Mouse (Mus musculus) intestine, embryonic 15.5 days (tissue): Measurements from ENCODE around the gene Ensa. TPM values are rescaled to one million over a fixed set of nuclear protein-coding genes. Genes with fewer than 3 reads are reported as not detected.
"Not testable (repeated sequence)": the region's sequence is repeated elsewhere in the genome, so short reads cannot be mapped to it uniquely, and the experiment has no call there.

Experiments used
- ATAC-seq: fragments of 200-750 bp; cut with Nextera tagmentation; 2 replicates; pipeline ENCODE4 v1.8.0; 2017; ENCODE audit warnings: moderate TSS enrichment, moderate library complexity
- H3K27ac ChIP-seq: fragments of 300-500 bp; sonication (generic); 2 replicates; pipeline ENCODE4 v1.5.1; 2015; ENCODE audit warnings: mild to moderate bottlenecking, inconsistent platforms
- H3K27me3 ChIP-seq: fragments of 300-500 bp; sonication (generic); replicated peaks from 2 replicates; pipeline ENCODE4 v1.6.1; 2015; ENCODE audit warnings: inconsistent platforms
- H3K36me3 ChIP-seq: fragments of 300-500 bp; sonication (generic); 2 replicates; pipeline ENCODE4 v1.6.1; 2015; ENCODE audit warnings: inconsistent platforms
- H3K4me1 ChIP-seq: fragments of 300-500 bp; sonication (generic); replicated peaks from 2 replicates; pipeline ENCODE4 v1.6.1; 2015; ENCODE audit warnings: inconsistent platforms
- H3K4me2 ChIP-seq: fragments of 300-500 bp; sonication (generic); replicated peaks from 2 replicates; pipeline ENCODE4 v1.6.1; 2015; ENCODE audit warnings: mild to moderate bottlenecking, inconsistent platforms
- H3K4me3 ChIP-seq: fragments of 300-500 bp; sonication (generic); replicated peaks from 2 replicates; pipeline ENCODE4 v1.5.1; 2015; ENCODE audit warnings: inconsistent platforms
- H3K9ac ChIP-seq: fragments of 300-500 bp; sonication (generic); 2 replicates; pipeline ENCODE4 v1.6.1; 2015; ENCODE audit warnings: inconsistent platforms
- H3K9me3 ChIP-seq: fragments of 300-500 bp; sonication (generic); 2 replicates; pipeline ENCODE4 v1.6.1; 2016; ENCODE audit warnings: inconsistent platforms
- WGBS: fragments of 180-500 bp; shearing (Covaris S2); methylation state at CpG from one replicate; pipeline ENCODE4 v1.1.7; 2015; 5-methylcytosine and 5-hydroxymethylcytosine counted together
- polyA plus RNA-seq: library from polyadenylated mRNA; unstranded; fragments of >200 nt; fragmentation: Nextera tagmentation; extraction: Ambion mirVana; gene quantifications from 2 replicates; pipeline ENCODE4 v1.2.1, GENCODE M21; 2015

Gene Ensa
- polyA plus RNA-seq, 1 experiment from 2014 or later, result 65.1 TPM

- Histone ChIP-seq H3K4me3 (peak overlapping the region; percentile 23; the same call in 1 of the 2 replicates), H3K27ac (peak overlapping the region; percentile 75), H3K36me3 (peaks cover 19% of the 10 kb centered on the region), H3K9ac (peak overlapping the region; percentile 49; the same call in 1 of the 2 replicates), H3K4me2 (peak overlapping the region; percentile 58)
- not testable (repeated sequence) for H3K4me1 ChIP-seq, ATAC-seq, H3K9me3 ChIP-seq, H3K27me3 ChIP-seq
- 70% methylated on average over 5 of the region's 5 CpGs for WGBS
Observed at GRCm38 (mm10) chr3:95623991-95624515, 740 bp upstream of the Ensa start.

DNA sequence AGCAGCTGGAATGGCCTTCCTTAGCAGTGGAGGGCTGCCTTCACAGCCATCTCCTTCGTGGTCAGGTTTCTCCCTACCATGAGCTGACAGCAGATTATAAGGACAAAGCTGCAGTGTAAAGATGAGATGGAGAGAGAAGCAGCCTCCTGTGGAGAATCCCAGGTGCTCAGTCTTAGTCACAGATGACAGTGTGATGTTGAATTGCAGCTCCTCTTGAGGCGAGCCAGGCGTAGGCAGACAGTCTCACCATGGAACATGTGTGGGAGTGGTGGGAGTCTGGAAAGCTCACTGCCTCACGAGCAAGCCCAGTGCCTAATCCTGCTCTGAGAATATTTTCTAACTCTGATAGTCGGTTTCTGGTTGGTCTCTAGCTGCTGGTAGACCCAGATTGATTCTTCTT, 3.0 kb downstream of the Ensa start:
- H3K4me2 ChIP-seq, result no peak overlapping the region
- H3K27me3 ChIP-seq, result no peaks in the 10 kb centered on the region
- H3K9ac ChIP-seq, result no peak overlapping the region
- ATAC-seq, result no peak
- WGBS, result 86% methylated on average over 5 of the region's 5 CpGs
- H3K27ac ChIP-seq, result no peak overlapping the region
- peaks cover 25% of the 10 kb centered on the region for H3K36me3 ChIP-seq
- no peak overlapping the region for H3K4me3 ChIP-seq
- no peaks in the 10 kb centered on the region for H3K9me3 ChIP-seq
- 0 out of 2 replicates have a peak, but pooled peaks cover 7% of the 10 kb centered on the region for H3K4me1 ChIP-seq

DNA sequence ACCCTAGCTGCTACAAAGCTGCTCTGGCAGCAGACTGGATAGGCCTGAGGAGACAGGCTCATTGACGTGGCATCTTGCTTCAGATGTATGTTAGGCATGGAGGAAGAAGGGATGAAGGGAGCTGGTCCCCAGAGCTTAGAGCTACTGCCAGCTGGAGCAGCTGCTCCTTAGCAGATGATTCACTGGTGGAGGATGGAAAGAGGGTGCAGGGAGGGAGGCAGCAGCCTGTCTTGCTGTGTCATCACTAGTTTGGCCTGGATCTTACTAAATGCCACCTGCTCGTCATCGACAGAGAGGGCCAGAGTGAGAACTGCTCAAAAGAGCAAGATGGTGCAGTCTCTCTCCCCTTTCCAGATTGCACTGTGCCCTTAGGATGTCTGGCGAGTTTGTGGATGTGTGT, 5.0 kb downstream of the Ensa start:
- Histone ChIP-seq H3K9ac (no peak overlapping the region), H3K9me3 (no peaks in the 10 kb centered on the region), H3K4me3 (no peak overlapping the region), H3K27me3 (no peaks in the 10 kb centered on the region), H3K4me2 (no peak overlapping the region), H3K36me3 (peaks cover 29% of the 10 kb centered on the region), H3K4me1 (0 out of 2 replicates have a peak, but pooled peaks cover 7% of the 10 kb centered on the region), H3K27ac (no peak overlapping the region)
- WGBS, result 75% methylated on average over 4 of the region's 4 CpGs
- ATAC-seq, result no peak

GRCm38 (mm10) chr3:95630856-95631255, 6.1 kb downstream of the Ensa start:
- Histone ChIP-seq H3K27me3 (no peaks in the 10 kb centered on the region), H3K36me3 (peaks cover 29% of the 10 kb centered on the region), H3K27ac (no peak overlapping the region), H3K4me2 (no peak overlapping the region), H3K4me1 (0 out of 2 replicates have a peak, but pooled peaks cover 5% of the 10 kb centered on the region), H3K4me3 (no peak overlapping the region), H3K9me3 (no peaks in the 10 kb centered on the region), H3K9ac (no peak overlapping the region)
- no peak for ATAC-seq
- WGBS, result 77% methylated on average over 3 of the region's 3 CpGs

DNA sequence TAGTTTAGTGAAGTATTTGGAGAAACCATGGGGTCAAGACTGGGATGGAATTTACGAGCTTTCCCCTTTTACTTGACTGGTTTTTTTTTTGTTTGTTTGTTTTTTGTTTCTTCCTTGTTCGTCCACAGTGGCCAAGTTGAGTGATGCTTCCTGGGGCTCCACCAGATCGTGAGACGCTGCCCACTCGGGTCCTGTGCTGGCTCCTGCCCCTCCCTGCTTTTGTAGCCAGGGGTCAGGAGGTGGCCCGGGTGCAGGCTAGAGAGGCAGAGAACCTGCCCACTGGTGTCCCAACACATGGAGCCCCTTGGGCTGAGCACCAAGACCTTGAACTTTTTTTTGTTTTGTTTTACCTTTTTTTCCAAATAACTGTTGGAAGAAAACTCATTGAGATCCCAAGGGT, 6.5 kb downstream of the Ensa start:
- Histone ChIP-seq H3K36me3 (peaks cover 29% of the 10 kb centered on the region), H3K4me3 (no peak overlapping the region), H3K27ac (no peak overlapping the region), H3K4me2 (no peak overlapping the region), H3K9ac (no peak overlapping the region), H3K9me3 (no peaks in the 10 kb centered on the region), H3K4me1 (peaks cover under 1% of the 10 kb centered on the region; the same call in 1 of the 2 replicates), H3K27me3 (no peaks in the 10 kb centered on the region)
- no peak for ATAC-seq
- 58% methylated on average over 6 of the region's 6 CpGs for WGBS

GRCm38 (mm10) chr3:95632648-95633588, 8.1 kb downstream of the Ensa start:
- Histone ChIP-seq H3K4me2 (no peak overlapping the region), H3K9ac (no peak overlapping the region), H3K36me3 (peaks cover 20% of the 10 kb centered on the region; the same call in 1 of the 2 replicates), H3K9me3 (no peaks in the 10 kb centered on the region), H3K4me3 (no peak overlapping the region), H3K4me1 (no peaks in the 10 kb centered on the region; the same call in 1 of the 2 replicates), H3K27ac (no peak overlapping the region), H3K27me3 (no peaks in the 10 kb centered on the region)
- no peak; the same call in 1 of the 2 replicates for ATAC-seq
- WGBS, result 63% methylated on average over 12 of the region's 12 CpGs

DNA sequence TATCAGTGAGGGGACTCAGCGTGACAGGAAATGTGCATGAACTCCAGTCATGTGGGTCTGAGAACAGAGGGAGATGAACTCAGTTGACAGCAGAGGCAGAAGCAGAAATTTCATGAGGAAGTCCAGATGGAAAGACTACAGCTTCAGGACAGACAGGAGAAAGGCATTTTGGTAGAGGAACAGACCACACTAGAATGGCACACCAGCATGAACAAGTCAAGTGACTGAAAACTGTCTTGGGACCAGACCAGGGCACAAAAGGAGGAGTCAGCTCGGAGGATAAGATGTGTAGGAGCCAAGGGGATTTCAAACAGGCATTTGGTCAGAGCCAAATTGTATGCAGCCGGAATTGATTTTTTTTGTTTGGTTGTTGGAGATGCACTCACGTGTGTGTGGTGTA, 10.8 kb downstream of the Ensa start:
- Histone ChIP-seq H3K27ac (no peak overlapping the region), H3K9me3 (no peaks in the 10 kb centered on the region), H3K4me2 (no peak overlapping the region), H3K4me3 (no peak overlapping the region), H3K36me3 (peaks cover 9% of the 10 kb centered on the region; the same call in 1 of the 2 replicates), H3K4me1 (no peaks in the 10 kb centered on the region; the same call in 1 of the 2 replicates), H3K9ac (no peak overlapping the region), H3K27me3 (no peaks in the 10 kb centered on the region)
- 58% methylated on average over 4 of the region's 4 CpGs for WGBS
- ATAC-seq, result no peak

- Histone ChIP-seq H3K36me3 (peaks cover 9% of the 10 kb centered on the region; the same call in 1 of the 2 replicates), H3K4me2 (no peak overlapping the region), H3K4me3 (no peak overlapping the region), H3K27ac (no peak overlapping the region), H3K4me1 (no peaks in the 10 kb centered on the region; the same call in 1 of the 2 replicates), H3K9me3 (no peaks in the 10 kb centered on the region), H3K9ac (no peak overlapping the region), H3K27me3 (no peaks in the 10 kb centered on the region)
- ATAC-seq, result no peak
- 60% methylated on average over 4 of the region's 4 CpGs for WGBS
Observed at GRCm38 (mm10) chr3:95636072-95636471, 11.3 kb downstream of the Ensa start.

GRCm38 (mm10) chr3:95639694-95640093, 14.9 kb downstream of the Ensa start:
- 91% methylated on average over 1 of the region's 1 CpGs for WGBS
- no peaks in the 10 kb centered on the region for H3K27me3 ChIP-seq
- H3K4me2 ChIP-seq, result no peak overlapping the region
- H3K27ac ChIP-seq, result no peak overlapping the region
- no peak overlapping the region for H3K4me3 ChIP-seq
- no peak for ATAC-seq
- no peak overlapping the region for H3K9ac ChIP-seq
- no peaks in the 10 kb centered on the region for H3K9me3 ChIP-seq
- no peaks in the 10 kb centered on the region for H3K36me3 ChIP-seq
- no peaks in the 10 kb centered on the region; the same call in 1 of the 2 replicates for H3K4me1 ChIP-seq

GRCm38 (mm10) chr3:95643097-95643496, 18.3 kb downstream of the Ensa start:
- no peaks in the 10 kb centered on the region for H3K36me3 ChIP-seq
- no peaks in the 10 kb centered on the region for H3K9me3 ChIP-seq
- no peak overlapping the region for H3K4me2 ChIP-seq
- no peak overlapping the region for H3K4me3 ChIP-seq
- ATAC-seq, result peak; percentile 55
- no peak overlapping the region for H3K9ac ChIP-seq
- H3K27me3 ChIP-seq, result no peaks in the 10 kb centered on the region
- 63% methylated on average over 7 of the region's 7 CpGs for WGBS
- H3K27ac ChIP-seq, result no peak overlapping the region
- H3K4me1 ChIP-seq, result no peaks in the 10 kb centered on the region

DNA sequence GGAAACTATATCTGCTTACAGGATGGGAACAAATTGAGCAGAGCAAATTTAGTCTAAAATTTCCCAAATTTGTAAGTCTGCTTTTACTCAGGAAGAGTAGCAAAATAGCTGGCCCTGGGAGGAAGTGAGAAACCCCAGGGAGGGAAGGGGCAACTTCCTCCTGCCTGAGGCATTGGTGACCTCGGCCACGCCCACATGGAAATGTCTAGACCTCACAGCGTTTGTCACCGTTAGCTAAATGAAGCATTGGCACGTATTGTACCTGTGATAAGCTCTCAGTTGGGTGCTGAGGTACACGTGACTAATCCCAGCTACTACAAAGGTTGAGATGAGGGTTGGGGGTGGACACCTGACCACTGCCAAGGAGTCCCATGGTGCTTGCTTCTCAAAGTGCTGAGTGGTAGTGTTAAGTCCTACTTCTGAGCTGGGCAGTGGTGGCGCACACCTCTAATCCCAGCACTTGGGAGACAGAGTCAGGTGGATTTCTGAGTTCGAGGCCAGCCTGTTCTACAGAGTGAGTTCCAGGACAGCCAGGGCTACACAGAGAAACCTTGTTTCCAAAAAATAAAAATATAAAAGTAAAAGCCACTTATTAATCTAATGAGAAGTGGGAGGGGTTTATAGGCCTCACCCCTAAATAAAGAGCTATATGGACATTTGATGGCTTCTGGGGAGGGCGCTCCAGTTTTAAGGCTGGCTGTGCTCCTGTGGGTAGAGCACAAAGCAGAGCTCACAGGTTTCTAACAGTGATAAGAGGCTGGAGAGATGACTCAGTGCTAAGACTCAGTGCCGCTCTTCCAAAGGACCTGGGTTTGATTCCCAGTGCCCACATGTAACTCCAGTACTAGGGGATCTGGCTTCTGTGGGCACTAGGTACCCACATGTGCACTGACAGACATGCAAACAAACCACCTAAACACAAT, 20.8 kb downstream of the Ensa start:
- no peak overlapping the region for H3K4me3 ChIP-seq
- H3K9me3 ChIP-seq, result no peaks in the 10 kb centered on the region
- H3K27me3 ChIP-seq, result no peaks in the 10 kb centered on the region
- no peak overlapping the region for H3K4me2 ChIP-seq
- no peaks in the 10 kb centered on the region for H3K36me3 ChIP-seq
- peaks cover 4% of the 10 kb centered on the region; the same call in 1 of the 2 replicates for H3K4me1 ChIP-seq
- no peak overlapping the region for H3K9ac ChIP-seq
- WGBS, result 58% methylated on average over 10 of the region's 10 CpGs
- peak; percentile 59 for ATAC-seq
- no peak overlapping the region for H3K27ac ChIP-seq

GRCm38 (mm10) chr3:95648016-95648415, 23.2 kb downstream of the Ensa start:
- 86% methylated on average over 5 of the region's 5 CpGs for WGBS
- Histone ChIP-seq H3K4me3 (no peak overlapping the region), H3K9ac (no peak overlapping the region), H3K27me3 (no peaks in the 10 kb centered on the region), H3K36me3 (no peaks in the 10 kb centered on the region), H3K9me3 (no peaks in the 10 kb centered on the region), H3K4me1 (peaks cover 13% of the 10 kb centered on the region; the same call in 1 of the 2 replicates), H3K4me2 (no peak overlapping the region), H3K27ac (no peak overlapping the region)
- no peak for ATAC-seq
